Mouse (Mus musculus) right cerebral cortex, postnatal 10 days (tissue): ENCODE data around the gene Nyap1.
"Not testable (repeated sequence)": the region's sequence is repeated elsewhere in the genome, so short reads cannot be mapped to it uniquely, and the experiment has no call there.

Experiments
- DNase-seq, 2 experiments: peaks; one replicate each; pipeline ENCODE4 v3.0.0; 2021; ENCODE audit warnings: low spot score in 2 of 2

The Nyap1 gene

GRCm38 (mm10) chr5:137768475-137768874 lies 27.1 kb upstream of the Nyap1 start:
- DNase-seq, result no peak

- DNase-seq, result no peak
Observed at GRCm38 (mm10) chr5:137766270-137766669, 24.9 kb upstream of the Nyap1 start.

GRCm38 (mm10) chr5:137764609-137765340 lies 23.4 kb upstream of the Nyap1 start:
- DNase-seq, result no peak

GRCm38 (mm10) chr5:137759971-137760412 lies 18.6 kb upstream of the Nyap1 start:
- DNase-seq, result peak; percentile 94

GRCm38 (mm10) chr5:137758921-137759534 lies 17.6 kb upstream of the Nyap1 start:
- DNase-seq, result no peak

GRCm38 (mm10) chr5:137757887-137758286 lies 16.5 kb upstream of the Nyap1 start:
- DNase-seq, result peak; percentile 94

- DNase-seq, result peak; percentile 90 to 92
Observed at GRCm38 (mm10) chr5:137756882-137757661, 15.7 kb upstream of the Nyap1 start.

- no peak for DNase-seq
Observed at GRCm38 (mm10) chr5:137756106-137756505, 14.7 kb upstream of the Nyap1 start.

GRCm38 (mm10) chr5:137755425-137755824 lies 14.0 kb upstream of the Nyap1 start:
- DNase-seq, result no peak

- no peak for DNase-seq
Observed at GRCm38 (mm10) chr5:137753111-137753832, 11.9 kb upstream of the Nyap1 start.

- DNase-seq, result no peak
Observed at GRCm38 (mm10) chr5:137751988-137752387, 10.6 kb upstream of the Nyap1 start.

- DNase-seq, result no peak
Observed at GRCm38 (mm10) chr5:137751221-137751887, 9.9 kb upstream of the Nyap1 start.

GRCm38 (mm10) chr5:137750212-137750611 lies 8.8 kb upstream of the Nyap1 start:
- not testable (repeated sequence) for DNase-seq

GRCm38 (mm10) chr5:137749196-137749836 lies 7.9 kb upstream of the Nyap1 start:
- no peak for DNase-seq

- no peak for DNase-seq
Observed at GRCm38 (mm10) chr5:137748130-137748770, 6.8 kb upstream of the Nyap1 start.

- DNase-seq, result peak in 1 of 2 experiments; percentile 61
Observed at GRCm38 (mm10) chr5:137747326-137747961, 6.0 kb upstream of the Nyap1 start.

GRCm38 (mm10) chr5:137746851-137747325 lies 5.5 kb upstream of the Nyap1 start:
- DNase-seq, result no peak

- DNase-seq, result peak in 1 of 2 experiments; percentile 70
Observed at GRCm38 (mm10) chr5:137746282-137746850, 5.0 kb upstream of the Nyap1 start.
